In genomic region chr13:42884725-42885115, GRCm38 (mm10) we compare ENCODE assay signal across 18 mouse cellular contexts.
DNase-seq lines count a peak whose midpoint lies in the region; ATAC-seq and TF ChIP-seq lines count a peak whose summit lies in the region.
"Had no signal": no experiment of that assay in that cellular context is flagged by ENCODE, and none has a peak within 500 bp of the region (broad histone marks: within the 10 kb centered on the region; RNA-seq: fewer than 3 reads in every experiment).

No protein-coding gene starts in this region.

- intact Hi-C loops in gastrocnemius, adult 2 months (cut with DNase I), result no loop called here
- intact Hi-C loops in gastrocnemius, postnatal 14 days (cut with DNase I; ENCODE audit: low total_unique reads), result no loop called here
- intact Hi-C loops in left cerebral cortex, adult 2 months (cut with DNase I), result no loop called here
- intact Hi-C loops in left cerebral cortex, postnatal 4 days (cut with DNase I), result no loop called here

- no peak for DNase-seq in gastrocnemius, adult 2 months
- DNase-seq in gastrocnemius, postnatal 14 days, result no peak
- no peak for DNase-seq in left cerebral cortex, adult 2 months (ENCODE audit: extremely low spot score in 1 of 2, low spot score in 2 of 2)
- DNase-seq in left cerebral cortex, postnatal 4 days, result no peak
- DNase-seq in lung, postnatal 14 days, result no peak
- no peak for DNase-seq in retina, embryonic 14.5 days (ENCODE audit: low spot score)
- DNase-seq: cerebellum, adult 11-12 months; cerebellum, adult 9-10 months; cerebellum, postnatal 25 days had no signal

- 32% methylated on average over 1 of the region's 1 CpGs for WGBS in lung, embryonic 16.5 days

- no peak overlapping the region for H3K9ac ChIP-seq in lung, embryonic 16.5 days (ENCODE audit: low read length)
- H3K9ac ChIP-seq: embryonic facial prominence, embryonic 13.5 days; forebrain, embryonic 12.5 days; heart, embryonic 12.5 days had no signal

- no peak overlapping the region for H3K4me3 ChIP-seq in gastrocnemius, adult 2 months
- no peak overlapping the region for H3K4me3 ChIP-seq in left cerebral cortex, adult 2 months
- H3K4me3 ChIP-seq in lung, embryonic 16.5 days (ENCODE audit: low read length), result no peak overlapping the region
- H3K4me3 ChIP-seq in cortical plate, adult 2 months (ENCODE audit: insufficient read depth, low read length), result no peak overlapping the region
- H3K4me3 ChIP-seq: embryonic facial prominence, embryonic 13.5 days; forebrain, embryonic 12.5 days; heart, embryonic 12.5 days; hindbrain, embryonic 10.5 days had no signal

- no peaks in the 10 kb centered on the region for H3K27me3 ChIP-seq in lung, embryonic 16.5 days (ENCODE audit: control insufficient read depth, insufficient read depth, low read depth, low read length)
- H3K27me3 ChIP-seq: embryonic facial prominence, embryonic 13.5 days; forebrain, embryonic 12.5 days; heart, embryonic 12.5 days had no signal

- ATAC-seq in lung, embryonic 16.5 days (ENCODE audit: low read depth), result peak; percentile 64; the same call in 1 of the 2 replicates
- ATAC-seq: activated CD4-positive, CD25-positive, alpha-beta regulatory T cell, adult 4 months; forebrain, embryonic 16.5 days; Patski had no signal

- no peak for TF ChIP-seq POLR2A in cortical plate, adult 2 months (IDR thresholded peaks at IDR 0.05; ENCODE audit: extremely low read depth, insufficient read depth, low read length)

- peaks cover 14% of the 10 kb centered on the region for H3K4me1 ChIP-seq in lung, embryonic 16.5 days (replicated peaks; ENCODE audit: control insufficient read depth, insufficient read depth, low read length)
- peaks cover 13% of the 10 kb centered on the region for H3K4me1 ChIP-seq in cortical plate, adult 2 months (ENCODE audit: control insufficient read depth, insufficient read depth, low read length)
- H3K4me1 ChIP-seq: forebrain, embryonic 12.5 days; hindbrain, embryonic 10.5 days had no signal

- H3K36me3 ChIP-seq in lung, embryonic 16.5 days (ENCODE audit: control insufficient read depth, insufficient read depth, low read length), result no peaks in the 10 kb centered on the region
- H3K36me3 ChIP-seq: embryonic facial prominence, embryonic 13.5 days; forebrain, embryonic 12.5 days; heart, embryonic 12.5 days; hindbrain, embryonic 10.5 days had no signal

- H3K27ac ChIP-seq in gastrocnemius, adult 2 months, result peak overlapping the region; percentile 35
- peak overlapping the region; percentile 24; the same call in 1 of the 2 replicates for H3K27ac ChIP-seq in left cerebral cortex, adult 2 months
- peak overlapping the region; percentile 76 for H3K27ac ChIP-seq in lung, embryonic 16.5 days (ENCODE audit: low read length)
- 0 out of 2 replicates have a peak overlapping the region, but pooled peaks have one; percentile 15 for H3K27ac ChIP-seq in cortical plate, adult 2 months (ENCODE audit: insufficient read depth, low read length)
- H3K27ac ChIP-seq: embryonic facial prominence, embryonic 13.5 days; forebrain, embryonic 12.5 days; hindbrain, embryonic 10.5 days had no signal

- H3K9me3 ChIP-seq in lung, embryonic 16.5 days (ENCODE audit: control insufficient read depth, low read length), result no peaks in the 10 kb centered on the region
- H3K9me3 ChIP-seq: embryonic facial prominence, embryonic 13.5 days; forebrain, embryonic 12.5 days; heart, embryonic 12.5 days; hindbrain, embryonic 10.5 days had no signal

- no peak for TF ChIP-seq CTCF in gastrocnemius, adult 2 months (IDR thresholded peaks at IDR 0.05)
- TF ChIP-seq CTCF in left cerebral cortex, adult 2 months (IDR thresholded peaks at IDR 0.05), result no peak
- no peak for TF ChIP-seq CTCF in cortical plate, adult 2 months (IDR thresholded peaks at IDR 0.05; ENCODE audit: extremely low read depth, insufficient read depth, low read length)

- H3K4me2 ChIP-seq in lung, embryonic 16.5 days (ENCODE audit: low read depth, low read length), result no peak overlapping the region
- H3K4me2 ChIP-seq: embryonic facial prominence, embryonic 13.5 days; forebrain, embryonic 12.5 days had no signal

Comparison
In these comparisons a context has a peak if more than half of its experiments do, and no peak if none do; other contexts are left out.
1. H3K27ac ChIP-seq: peak in every context shown above with its lines; median percentile 76 in lung, embryonic 16.5 days; 35 in gastrocnemius, adult 2 months; 24 in left cerebral cortex, adult 2 months; 15 in cortical plate, adult 2 months.